Mouse (Mus musculus) C2C12 (cell line): ENCODE measurements at regions not wholly inside any gene's neighbourhood (a gene's known extent, or its start where the extent isn't known, plus 50 kb on each side); places are given as distances from the start of the nearest gene placed in this dataset.

Source experiments
- CTCF ChIP-seq: IDR thresholded peaks from one replicate; pipeline ENCODE4 v1.5.1; 2011; ENCODE audit not compliant: control insufficient read depth, insufficient read depth, insufficient read length
- FOSL1 ChIP-seq: IDR thresholded peaks from one replicate; pipeline ENCODE4 v1.8.0; 2011; ENCODE audit warnings: mild to moderate bottlenecking, low read length; ENCODE audit not compliant: poor library complexity, insufficient read depth, severe bottlenecking
- MAX ChIP-seq: IDR thresholded peaks from one replicate; pipeline ENCODE4 v1.6.1; 2011; ENCODE audit warnings: mild to moderate bottlenecking, control low read depth
- USF1 ChIP-seq: IDR thresholded peaks from one replicate; pipeline ENCODE4 v1.6.1; 2011; ENCODE audit warnings: low read depth, mild to moderate bottlenecking, control low read depth, moderate library complexity

- TF ChIP-seq CTCF (no peak), USF1 (no peak), FOSL1 (no peak), MAX (no peak)
These were observed 463.3 kb downstream of the Plod2 start for GRCm38 (mm10) chr9:93005182-93005953.
